Mouse (Mus musculus): Measurements from ENCODE around the gene Nap1l4.

Gene Nap1l4

GRCm38 (mm10) chr7:143514416-143514768 is 34.5 kb downstream of the Nap1l4 start:
- no peak for DNase-seq (ENCODE audit: low spot score in 2 of 2)

GRCm38 (mm10) chr7:143513763-143514415 is 35.0 kb downstream of the Nap1l4 start:
- no peak for DNase-seq (ENCODE audit: low spot score in 2 of 2)

GRCm38 (mm10) chr7:143511335-143511712 is 37.6 kb downstream of the Nap1l4 start:
- no peak for DNase-seq (ENCODE audit: low spot score in 2 of 2)

- no peak for DNase-seq (ENCODE audit: low spot score in 2 of 2)
Measured at GRCm38 (mm10) chr7:143510593-143511334, 38.1 kb downstream of the Nap1l4 start.

GRCm38 (mm10) chr7:143509566-143509965 is 39.3 kb downstream of the Nap1l4 start:
- DNase-seq (ENCODE audit: low spot score in 2 of 2), result no peak

GRCm38 (mm10) chr7:143506675-143507074 is 42.2 kb downstream of the Nap1l4 start:
- peak in 1 of 2 experiments; percentile 40 for DNase-seq (ENCODE audit: low spot score in 2 of 2)

GRCm38 (mm10) chr7:143506271-143506670 is 42.6 kb downstream of the Nap1l4 start:
- no peak for DNase-seq (ENCODE audit: low spot score in 2 of 2)

- DNase-seq (ENCODE audit: low spot score in 2 of 2), result peak; percentile 43 to 71
Measured at GRCm38 (mm10) chr7:143505823-143506222, 43.1 kb downstream of the Nap1l4 start.

GRCm38 (mm10) chr7:143505411-143505810 is 43.5 kb downstream of the Nap1l4 start:
- DNase-seq (ENCODE audit: low spot score in 2 of 2), result no peak

GRCm38 (mm10) chr7:143503926-143504325 is 45.0 kb downstream of the Nap1l4 start:
- no peak for DNase-seq (ENCODE audit: low spot score in 2 of 2)

- DNase-seq (ENCODE audit: low spot score in 2 of 2), result no peak
Measured at GRCm38 (mm10) chr7:143502418-143503200, 46.3 kb downstream of the Nap1l4 start, which contains the start of gene Phlda2. Gene Phlda2 (minus strand): TSS chr7:143503150.

- peak in 1 of 2 experiments; percentile 19 for DNase-seq (ENCODE audit: low spot score in 2 of 2)
Measured at GRCm38 (mm10) chr7:143501643-143502417, 47.1 kb downstream of the Nap1l4 start.

- DNase-seq (ENCODE audit: low spot score in 2 of 2), result no peak
Measured at GRCm38 (mm10) chr7:143500912-143501311, 48.0 kb downstream of the Nap1l4 start.

GRCm38 (mm10) chr7:143498584-143498983 is 50.3 kb downstream of the Nap1l4 start:
- DNase-seq (ENCODE audit: low spot score in 2 of 2), result no peak

GRCm38 (mm10) chr7:143495104-143495961 is 53.6 kb downstream of the Nap1l4 start:
- no peak for DNase-seq (ENCODE audit: low spot score in 2 of 2)

GRCm38 (mm10) chr7:143493616-143494126 is 55.2 kb downstream of the Nap1l4 start:
- no peak for DNase-seq (ENCODE audit: low spot score in 2 of 2)

- DNase-seq (ENCODE audit: low spot score in 2 of 2), result no peak
Measured at GRCm38 (mm10) chr7:143489735-143490134, 59.2 kb downstream of the Nap1l4 start.

GRCm38 (mm10) chr7:143482541-143482940 is 66.4 kb downstream of the Nap1l4 start:
- DNase-seq (ENCODE audit: low spot score in 2 of 2), result no peak

GRCm38 (mm10) chr7:143481806-143482387 is 67.0 kb downstream of the Nap1l4 start:
- no peak for DNase-seq (ENCODE audit: low spot score in 2 of 2)

GRCm38 (mm10) chr7:143480498-143480897 is 68.4 kb downstream of the Nap1l4 start:
- DNase-seq (ENCODE audit: low spot score in 2 of 2), result peak in 1 of 2 experiments; percentile 29

Data from frontal cortex, postnatal 10 days (tissue).